Mouse (Mus musculus): ENCODE data around the gene Decr2. TPM values are rescaled to one million over a fixed set of nuclear protein-coding genes. Genes with fewer than 3 reads are reported as not detected.

Decr2 gene
- polyA plus RNA-seq, 1 experiment = 0.24 TPM

GRCm38 (mm10) chr17:26087059-26087564 is 3.0 kb downstream of the Decr2 start:
- TF ChIP-seq GATA1 (IDR thresholded peaks at IDR 0.05; ENCODE audit: low read length) = no peak

DNA sequence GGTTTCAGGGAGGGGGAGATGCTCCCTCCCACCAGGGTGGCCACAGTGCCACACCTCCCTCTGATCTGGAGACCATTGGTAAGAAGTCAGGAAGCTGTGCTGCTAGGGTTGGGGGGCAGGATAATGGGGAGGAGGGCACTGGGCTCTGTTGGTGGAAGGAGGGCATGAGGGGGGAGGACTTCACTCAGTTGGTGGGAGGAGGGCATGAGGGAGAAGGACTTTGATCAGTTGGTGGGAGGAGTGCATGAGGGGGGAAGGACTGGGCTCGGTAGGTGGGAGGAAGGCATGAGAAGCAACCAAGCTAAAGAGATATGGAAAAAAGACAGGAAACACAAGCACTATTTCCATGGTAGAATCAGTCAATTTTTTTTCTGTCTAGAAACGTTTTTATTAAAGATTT is 9.3 kb downstream of the Decr2 start:
- no peak for TF ChIP-seq GATA1 (IDR thresholded peaks at IDR 0.05; ENCODE audit: low read length)

GRCm38 (mm10) chr17:26078851-26079250 is 11.3 kb downstream of the Decr2 start:
- TF ChIP-seq GATA1 (IDR thresholded peaks at IDR 0.05; ENCODE audit: low read length) = no peak

DNA sequence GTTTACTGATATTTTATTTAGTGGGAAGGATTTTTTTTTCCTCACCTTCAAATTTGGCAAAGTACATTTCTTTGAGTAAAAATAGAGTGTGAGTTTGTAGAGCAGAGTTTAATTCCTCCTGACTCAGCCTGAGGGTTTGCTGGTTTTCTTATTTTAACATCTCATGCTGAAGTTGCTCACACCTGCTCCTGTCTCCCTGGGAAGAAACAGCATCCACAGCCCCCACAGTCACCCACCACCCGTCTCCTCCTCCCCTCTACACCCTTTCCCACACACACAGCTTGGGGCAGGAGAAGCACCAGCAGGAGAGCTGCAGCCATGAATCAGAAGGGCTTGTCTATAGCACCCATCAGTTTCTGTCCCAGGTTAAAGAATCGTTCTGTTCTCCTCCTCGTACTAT is 14.9 kb downstream of the Decr2 start:
- TF ChIP-seq GATA1 (IDR thresholded peaks at IDR 0.05; ENCODE audit: low read length) = no peak

DNA sequence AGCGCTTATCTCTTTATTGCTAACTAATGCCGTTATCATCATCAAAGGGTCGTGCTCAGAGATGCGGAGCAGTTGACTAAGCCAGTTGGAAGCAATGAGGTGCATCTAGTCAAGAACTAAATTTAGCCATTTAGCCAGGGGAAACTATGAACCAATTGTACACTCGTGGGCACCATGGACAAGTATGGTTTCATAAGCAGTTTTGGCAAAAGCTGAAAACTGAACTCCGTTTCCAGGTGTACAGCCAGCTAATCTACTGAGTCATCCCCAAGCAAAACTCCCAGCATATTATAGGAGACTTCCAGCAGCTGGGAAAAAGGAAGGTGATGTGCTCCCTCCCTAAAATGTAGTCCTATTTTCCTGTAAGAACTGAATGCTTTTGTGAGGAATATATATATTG is 20.0 kb downstream of the Decr2 start:
- TF ChIP-seq GATA1 (IDR thresholded peaks at IDR 0.05; ENCODE audit: low read length) = no peak

DNA sequence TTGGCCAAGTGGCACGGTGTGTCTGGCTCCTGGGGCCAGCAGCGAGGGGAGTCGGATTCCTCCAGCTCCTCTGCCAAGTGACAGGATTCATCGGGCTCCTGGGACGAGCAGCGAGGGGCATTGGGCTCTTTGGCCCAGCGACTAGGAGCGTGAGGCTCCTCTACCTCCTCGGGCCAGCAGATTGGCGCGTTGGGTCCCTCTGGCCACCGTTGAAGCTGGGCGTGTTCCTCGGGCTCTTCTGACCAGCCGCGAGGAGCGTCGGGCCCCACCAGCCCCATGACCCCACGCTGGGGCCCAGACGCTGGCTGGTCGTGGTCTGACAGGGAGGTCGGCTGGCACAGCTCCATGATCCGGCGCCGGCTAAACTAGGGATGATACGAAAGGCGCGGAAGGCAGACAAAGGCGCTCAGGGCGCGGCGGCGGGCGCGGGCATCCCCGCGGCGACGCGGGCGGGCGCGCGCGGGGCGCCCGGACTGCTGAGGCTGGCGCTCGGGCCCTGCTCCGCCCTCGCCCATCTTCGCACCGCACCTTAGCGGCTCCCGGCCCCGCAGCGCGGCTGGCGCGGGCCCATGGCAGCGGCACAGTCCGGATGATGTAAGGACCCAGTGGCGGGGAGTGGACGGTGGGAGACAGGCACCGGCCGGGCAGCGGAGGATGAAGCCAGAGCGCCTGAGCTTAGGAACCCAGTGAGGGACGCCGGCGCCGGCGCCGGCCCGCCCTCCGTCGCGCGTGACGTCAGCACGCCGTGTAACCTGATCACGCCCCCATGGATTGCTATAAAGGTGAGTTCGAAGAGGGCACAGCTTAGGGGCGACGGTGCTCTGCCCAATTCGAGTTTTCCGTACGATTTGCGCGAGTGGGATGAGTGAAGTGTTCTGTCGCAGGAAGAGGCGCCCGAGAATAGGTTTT is 21.1 kb downstream of the Decr2 start, which contains the start of gene Rab11fip3:
TSS of gene Rab11fip3 (minus strand) at position 725 of the 909 bp plus-strand sequence.
- no peak for TF ChIP-seq GATA1 (IDR thresholded peaks at IDR 0.05; ENCODE audit: low read length)

GRCm38 (mm10) chr17:26068024-26068830 is 21.9 kb downstream of the Decr2 start:
- TF ChIP-seq GATA1 (IDR thresholded peaks at IDR 0.05; ENCODE audit: low read length) = no peak

- TF ChIP-seq GATA1 (IDR thresholded peaks at IDR 0.05; ENCODE audit: low read length) = no peak
These were observed 23.6 kb downstream of the Decr2 start for GRCm38 (mm10) chr17:26066488-26067020.

GRCm38 (mm10) chr17:26064916-26065315 is 25.2 kb downstream of the Decr2 start:
- no peak for TF ChIP-seq GATA1 (IDR thresholded peaks at IDR 0.05; ENCODE audit: low read length)

GRCm38 (mm10) chr17:26057787-26058567 is 32.2 kb downstream of the Decr2 start:
- TF ChIP-seq GATA1 (IDR thresholded peaks at IDR 0.05; ENCODE audit: low read length) = no peak

DNA sequence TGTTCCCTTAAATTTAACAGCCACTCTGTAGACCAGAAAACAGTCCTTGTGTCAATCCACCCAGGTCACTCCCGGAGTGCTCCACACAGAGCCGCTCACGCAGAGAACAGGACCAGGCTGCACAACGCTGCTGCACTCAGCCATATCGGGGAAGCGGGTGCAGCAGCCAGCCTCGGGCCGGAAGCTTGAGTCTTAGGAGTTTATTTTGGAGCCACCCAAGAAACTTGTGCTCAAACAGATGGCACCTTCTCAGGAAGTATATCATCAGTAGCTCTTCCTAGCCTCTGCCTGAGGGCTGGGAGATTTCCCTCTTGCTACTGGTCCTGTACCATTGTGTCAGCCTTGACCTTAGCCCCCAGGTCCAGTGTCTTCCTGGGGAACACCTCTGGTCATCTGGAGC is 32.9 kb downstream of the Decr2 start:
- no peak for TF ChIP-seq GATA1 (IDR thresholded peaks at IDR 0.05; ENCODE audit: low read length)

- TF ChIP-seq GATA1 (IDR thresholded peaks at IDR 0.05; ENCODE audit: low read length) = no peak
These were observed 35.0 kb downstream of the Decr2 start for GRCm38 (mm10) chr17:26055164-26055563.

GRCm38 (mm10) chr17:26054133-26054845 is 35.8 kb downstream of the Decr2 start:
- no peak for TF ChIP-seq GATA1 (IDR thresholded peaks at IDR 0.05; ENCODE audit: low read length)

DNA sequence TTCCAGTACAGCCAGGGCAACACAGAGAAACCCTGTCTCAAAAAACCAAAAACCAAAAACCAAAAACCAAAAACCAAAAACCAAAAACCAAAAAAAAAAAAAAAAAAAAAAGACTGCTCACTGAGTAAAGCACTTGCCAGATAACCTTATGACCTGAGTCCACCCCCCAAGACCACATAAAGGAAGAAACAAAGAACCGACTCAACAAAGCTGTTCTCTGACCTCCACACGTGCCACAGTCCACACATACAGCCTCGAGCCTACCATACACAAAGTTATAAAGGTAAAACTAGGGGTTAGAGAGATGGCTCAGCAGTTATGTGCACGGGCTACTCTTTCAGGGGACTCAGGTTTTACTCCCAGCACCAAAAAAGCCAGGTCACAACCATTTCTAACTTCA is 37.4 kb downstream of the Decr2 start:
- no peak for TF ChIP-seq GATA1 (IDR thresholded peaks at IDR 0.05; ENCODE audit: low read length)
